Comparison of ENCODE assay signal across 8 mouse cellular contexts in the genomic region with DNA sequence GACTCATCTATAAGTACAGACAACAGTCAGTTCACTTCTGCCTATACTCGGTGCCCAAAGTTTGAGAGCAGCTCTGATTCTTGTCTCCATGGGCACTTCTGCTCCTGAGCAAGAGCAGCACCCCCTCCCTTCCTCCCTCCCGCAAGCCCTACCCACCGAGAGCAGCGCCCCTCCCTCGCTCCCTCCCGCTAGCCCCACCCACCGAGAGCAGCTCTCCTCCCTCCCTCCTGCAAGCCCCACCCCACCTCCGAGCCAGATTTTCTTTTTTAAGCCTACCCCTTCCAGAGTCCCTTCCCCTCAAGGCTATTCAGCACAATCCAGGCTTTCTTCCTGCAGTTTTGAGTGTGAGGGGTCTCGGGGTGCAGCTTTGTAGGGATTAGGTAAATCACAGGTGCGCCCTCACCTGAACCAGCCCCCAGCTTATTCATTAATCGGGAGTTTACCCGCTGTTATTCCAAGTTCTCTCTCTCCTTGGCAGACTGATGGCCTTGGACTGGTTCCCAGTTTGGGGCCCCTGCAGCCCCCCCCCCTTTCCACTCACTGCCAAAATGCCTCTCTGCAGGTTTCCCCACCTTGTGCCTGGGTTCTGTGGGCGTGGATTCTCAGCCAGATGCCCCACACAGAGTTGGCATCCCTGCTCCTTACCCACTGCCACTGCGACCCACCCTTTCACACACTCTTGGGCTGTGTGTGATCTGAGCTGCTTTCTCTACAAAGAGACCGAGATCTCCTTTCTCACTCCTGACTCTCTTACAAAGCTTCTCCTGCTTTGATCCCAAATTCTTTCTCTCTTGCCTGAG.
DNase-seq lines count a peak whose midpoint lies in the region; ATAC-seq and TF ChIP-seq lines count a peak whose summit lies in the region.

No protein-coding gene starts in this region.

- H3K9ac ChIP-seq in CH12.LX (ENCODE audit: insufficient read depth, low read depth), result no peak overlapping the region
- H3K9ac ChIP-seq in embryonic facial prominence, embryonic 15.5 days, result peak overlapping the region; percentile 18; the same call in 1 of the 2 replicates
- no peak overlapping the region for H3K9ac ChIP-seq in liver, embryonic 13.5 days

- WGBS in embryonic facial prominence, embryonic 15.5 days, result 3% methylated on average over 11 of the region's 15 CpGs
- 11% methylated on average over 15 of the region's 15 CpGs for WGBS in liver, embryonic 13.5 days (ENCODE audit: insufficient replicate concordance)

- in situ Hi-C loops in CH12.LX (cut with MboI; ENCODE audit: low pct_ligation_motif_present, low pct_unique_long_range_greater_than_20kb, low sequenced_read_pairs), result no loop called here

- no peaks in the 10 kb centered on the region for H3K79me2 ChIP-seq in CH12.LX (replicated peaks; ENCODE audit: control insufficient read depth, extremely low read depth, insufficient read depth, poor library complexity, severe bottlenecking)
- H3K79me2 ChIP-seq in myocyte (ENCODE audit: control insufficient read depth, insufficient read depth), result no peaks in the 10 kb centered on the region

- peak; percentile 88 for ATAC-seq in embryonic facial prominence, embryonic 15.5 days (ENCODE audit: insufficient number of reproducible peaks, low FRiP score, low TSS enrichment, low read depth)
- ATAC-seq in liver, embryonic 13.5 days (ENCODE audit: low read depth), result peak; percentile 55

- dilution Hi-C loops in CH12.LX (cut with MboI; ENCODE audit: extremely low pct_ligation_motif_present, extremely low pct_unique_long_range_greater_than_20kb, low sequenced_read_pairs), result no loop called here

- no peaks in the 10 kb centered on the region for H3K27me3 ChIP-seq in CH12.LX (replicated peaks)
- H3K27me3 ChIP-seq in embryonic facial prominence, embryonic 15.5 days, result no peaks in the 10 kb centered on the region
- H3K27me3 ChIP-seq in liver, embryonic 13.5 days, result no peaks in the 10 kb centered on the region
- no peaks in the 10 kb centered on the region for H3K27me3 ChIP-seq in myocyte (ENCODE audit: control insufficient read depth, insufficient read depth, insufficient read length)

- TF ChIP-seq RAD21 in CH12.LX (IDR thresholded peaks at IDR 0.05; ENCODE audit: low read depth, low read length), result no peak

- no peak overlapping the region for H3ac ChIP-seq in myocyte (ENCODE audit: control insufficient read depth, insufficient read length)

- 0 out of 4 replicates have a peak, but pooled peaks cover 0 to 2% of the 10 kb centered on the region in 2 experiments for H3K4me1 ChIP-seq in CH12.LX (ENCODE audit: control insufficient read depth in 1 of 2, insufficient read depth in 2 of 2)
- peaks cover 28% of the 10 kb centered on the region for H3K4me1 ChIP-seq in embryonic facial prominence, embryonic 15.5 days
- peaks cover 33% of the 10 kb centered on the region for H3K4me1 ChIP-seq in liver, embryonic 13.5 days (replicated peaks)

- H3K9me3 ChIP-seq in CH12.LX (replicated peaks; ENCODE audit: low read length), result no peaks in the 10 kb centered on the region
- no peaks in the 10 kb centered on the region for H3K9me3 ChIP-seq in embryonic facial prominence, embryonic 15.5 days (replicated peaks)
- no peaks in the 10 kb centered on the region for H3K9me3 ChIP-seq in liver, embryonic 13.5 days (replicated peaks)

- H3K27ac ChIP-seq in CH12.LX (ENCODE audit: insufficient read depth, low read depth), result no peak overlapping the region
- H3K27ac ChIP-seq in embryonic facial prominence, embryonic 15.5 days (replicated peaks), result peak overlapping the region; percentile 68
- no peak overlapping the region; the same call in 1 of the 2 replicates for H3K27ac ChIP-seq in liver, embryonic 13.5 days

- TF ChIP-seq EP300 in CH12.LX (IDR thresholded peaks at IDR 0.05; ENCODE audit: low read length), result no peak

- H3K4me3 ChIP-seq in CH12.LX (replicated peaks in 1 of 3; ENCODE audit: low read depth in 2 of 3, low read length in 2 of 3, poor library complexity in 1 of 3), result no peak overlapping the region
- peak overlapping the region; percentile 35 for H3K4me3 ChIP-seq in embryonic facial prominence, embryonic 15.5 days (replicated peaks)
- peak overlapping the region; percentile 32 for H3K4me3 ChIP-seq in liver, embryonic 13.5 days (replicated peaks)
- H3K4me3 ChIP-seq in myocyte, result no peak overlapping the region

- no peak for TF ChIP-seq POLR2A in CH12.LX (IDR thresholded peaks at IDR 0.05; ENCODE audit: low read depth, low read length)
- no peak for TF ChIP-seq POLR2A in myocyte (IDR thresholded peaks at IDR 0.05; ENCODE audit: insufficient read length, low read depth)

- no peak for TF ChIP-seq CTCF in CH12.LX (conservative IDR thresholded peaks at IDR 0.05 in 1 of 2, IDR thresholded peaks at IDR 0.05 in 1 of 2; ENCODE audit: low read depth in 2 of 2, low read length in 2 of 2)

- H3K4me2 ChIP-seq in CH12.LX (ENCODE audit: insufficient read depth, low read depth, poor library complexity, severe bottlenecking) (peak overlapping the region; percentile 82), myocyte (ENCODE audit: low read depth) (peak overlapping the region; percentile 24)
- peak overlapping the region; percentile 58 for H3K4me2 ChIP-seq in embryonic facial prominence, embryonic 15.5 days (replicated peaks)
- peak overlapping the region; percentile 51 for H3K4me2 ChIP-seq in liver, embryonic 13.5 days

- H3K36me3 ChIP-seq in CH12.LX (replicated peaks in 1 of 2; ENCODE audit: control insufficient read depth in 1 of 2, insufficient read depth in 1 of 2, low read length in 1 of 2) (no peaks in the 10 kb centered on the region), myocyte (ENCODE audit: control insufficient read depth, insufficient read depth) (no peaks in the 10 kb centered on the region)
- H3K36me3 ChIP-seq in embryonic facial prominence, embryonic 15.5 days, result no peaks in the 10 kb centered on the region
- H3K36me3 ChIP-seq in liver, embryonic 13.5 days, result no peaks in the 10 kb centered on the region

- peak; percentile 96 for DNase-seq in 416B (ENCODE audit: low read depth)
- DNase-seq in CH12.LX (ENCODE audit: extremely low read depth), result no peak
- DNase-seq in induced T-regulatory cell, adult 2 months (ENCODE audit: low read depth), result peak; percentile 35
- DNase-seq in liver, embryonic 13.5 days, result no peak
- DNase-seq in natural killer cell, adult 2 months (ENCODE audit: low spot score in 2 of 2), result no peak
- DNase-seq in left cerebral cortex, adult 8-10 months (ENCODE audit: low spot score in 2 of 2), result no peak

TF ChIP-seq in CH12.LX, 34 proteins besides CTCF, POLR2A, EP300 and RAD21:
- TF ChIP-seq BHLHE40 (IDR thresholded peaks at IDR 0.05; ENCODE audit: low read depth, low read length) (no peak), POLR2AphosphoS2 (IDR thresholded peaks at IDR 0.05; ENCODE audit: low read depth, low read length) (no peak), MEF2A (IDR thresholded peaks at IDR 0.05; ENCODE audit: borderline replicate concordance, low read depth, low read length) (no peak), NELFE (IDR thresholded peaks at IDR 0.05; ENCODE audit: low read depth, low read length) (no peak), ZMIZ1 (IDR thresholded peaks at IDR 0.05; ENCODE audit: low read depth, low read length) (no peak), TBP (conservative IDR thresholded peaks at IDR 0.05; ENCODE audit: low read depth, low read length) (no peak), USF2 (conservative IDR thresholded peaks at IDR 0.05; ENCODE audit: low read depth, low read length) (no peak), MYC (IDR thresholded peaks at IDR 0.05; ENCODE audit: low read depth, low read length) (no peak), NRF1 (IDR thresholded peaks at IDR 0.05; ENCODE audit: low read depth, low read length) (no peak), USF1 (IDR thresholded peaks at IDR 0.05; ENCODE audit: low read depth, low read length) (no peak), CHD2 (IDR thresholded peaks at IDR 0.05; ENCODE audit: low read length) (no peak), ETS1 (conservative IDR thresholded peaks at IDR 0.05; ENCODE audit: low read depth, low read length) (no peak), UBTF (IDR thresholded peaks at IDR 0.05; ENCODE audit: low read depth, low read length) (no peak)

TF ChIP-seq in myocyte, 11 proteins besides CTCF, POLR2A, EP300 and RAD21:
- TF ChIP-seq MAX (IDR thresholded peaks at IDR 0.05; ENCODE audit: low read depth) (no peak), SRF (IDR thresholded peaks at IDR 0.05; ENCODE audit: control insufficient read depth, insufficient read length, low read depth) (no peak), E2F4 (IDR thresholded peaks at IDR 0.05; ENCODE audit: insufficient read depth) (no peak), CEBPB (IDR thresholded peaks at IDR 0.05; ENCODE audit: insufficient read depth, poor library complexity, severe bottlenecking) (no peak), POLR2AphosphoS2 (IDR thresholded peaks at IDR 0.05; ENCODE audit: insufficient read length, low read depth) (no peak), TCF12 (IDR thresholded peaks at IDR 0.05; ENCODE audit: insufficient read depth, poor library complexity, severe bottlenecking) (no peak), TCF3 (IDR thresholded peaks at IDR 0.05; ENCODE audit: insufficient read length, low read depth) (no peak), USF1 (IDR thresholded peaks at IDR 0.05; ENCODE audit: low read depth) (no peak)
TF ChIP-seq in myocyte: peak in this region for 0.

Comparison
In these comparisons a context has a peak if more than half of its experiments do, and no peak if none do; other contexts are left out.
1. DNase-seq: peak in 416B (single experiment) and induced T-regulatory cell, adult 2 months (single experiment); none in CH12.LX (single experiment), liver, embryonic 13.5 days (single experiment), natural killer cell, adult 2 months (0 of 2) and left cerebral cortex, adult 8-10 months (0 of 2).
2. H3K4me2 ChIP-seq: peak in every context shown above with its lines; median percentile 82 in CH12.LX; 58 in embryonic facial prominence, embryonic 15.5 days; 51 in liver, embryonic 13.5 days; 24 in myocyte.
3. H3K4me3 ChIP-seq: peak in embryonic facial prominence, embryonic 15.5 days (single experiment) and liver, embryonic 13.5 days (single experiment); none in CH12.LX (0 of 3) and myocyte (single experiment).